Mouse (Mus musculus) lung, postnatal 4 days (tissue): ENCODE results near the gene Krtap19-1.

Experiments used
- DNase-seq, 2 experiments: peaks; one replicate each; pipeline ENCODE4 v3.0.0; 2021

The Krtap19-1 gene

DNA sequence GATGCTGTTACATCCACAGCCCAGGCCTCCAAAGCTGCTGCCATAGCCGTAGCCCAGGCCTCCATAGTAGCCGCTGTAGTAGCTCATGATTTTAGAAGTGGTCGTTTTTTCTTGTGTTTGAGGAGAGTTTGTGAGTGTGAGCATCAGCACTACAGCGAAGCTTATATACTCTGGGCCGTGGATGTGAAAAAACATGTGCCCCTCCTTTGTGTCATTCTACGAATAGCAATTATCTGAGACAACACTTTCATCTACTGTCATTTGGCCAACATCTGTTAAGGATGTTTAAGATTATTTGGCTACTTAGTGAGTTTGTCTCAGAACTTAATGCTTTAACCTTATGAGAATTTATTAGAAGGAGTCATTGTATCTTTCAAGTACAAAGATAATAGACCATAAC, at the start of gene Krtap19-1:
Krtap19-1 (minus strand) TSS at position 101 of the 400 bp plus-strand sequence.
- no peak for DNase-seq

DNA sequence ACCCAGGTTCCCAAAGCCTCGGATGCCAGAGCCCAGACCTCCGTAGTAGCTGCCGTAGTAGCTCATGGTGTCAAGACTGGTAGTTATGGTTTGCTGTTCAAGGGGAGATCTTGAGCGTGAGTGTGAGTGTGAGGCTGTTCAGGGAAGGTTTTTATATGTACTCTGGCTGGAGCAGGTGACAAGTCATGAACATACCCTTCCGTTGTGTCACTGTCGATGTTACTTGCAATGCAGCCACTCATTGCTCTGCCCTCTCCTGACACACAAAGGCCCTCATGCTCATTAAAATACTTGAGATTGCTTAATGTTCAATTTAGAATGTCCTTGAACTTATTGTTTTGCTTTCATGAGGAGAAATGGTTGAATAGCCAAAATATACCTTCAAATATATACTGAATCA, 27.1 kb upstream of the Krtap19-1 start, which contains the start of gene Krtap19-5:
Krtap19-5 (minus strand) TSS at position 101 of the 400 bp plus-strand sequence.
- DNase-seq: no peak

DNA sequence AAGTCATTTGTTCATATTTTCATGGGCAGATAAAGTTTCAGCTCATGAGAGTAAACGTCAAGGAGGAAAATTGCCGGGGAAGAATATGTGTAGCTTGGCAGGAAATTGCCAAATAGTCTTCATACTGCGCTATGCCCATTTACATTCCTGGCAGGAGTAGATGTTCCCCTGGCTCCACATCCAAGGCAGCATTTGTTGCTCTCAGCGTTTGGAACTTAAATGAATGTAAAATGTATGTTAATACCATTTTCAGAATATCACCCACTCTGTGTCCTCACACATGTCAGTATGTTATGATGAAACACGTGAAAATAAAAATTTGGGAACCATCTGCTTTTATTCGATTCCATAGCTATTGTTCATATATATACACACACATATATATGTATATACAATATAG, 17.7 kb upstream of the Krtap19-1 start:
- DNase-seq: no peak

- DNase-seq: no peak
Measured at GRCm38 (mm10) chr16:88884989-88885388, 15.8 kb upstream of the Krtap19-1 start, which contains the start of gene Krtap19-4. Gene Krtap19-4 (minus strand): TSS chr16:88885089.

DNA sequence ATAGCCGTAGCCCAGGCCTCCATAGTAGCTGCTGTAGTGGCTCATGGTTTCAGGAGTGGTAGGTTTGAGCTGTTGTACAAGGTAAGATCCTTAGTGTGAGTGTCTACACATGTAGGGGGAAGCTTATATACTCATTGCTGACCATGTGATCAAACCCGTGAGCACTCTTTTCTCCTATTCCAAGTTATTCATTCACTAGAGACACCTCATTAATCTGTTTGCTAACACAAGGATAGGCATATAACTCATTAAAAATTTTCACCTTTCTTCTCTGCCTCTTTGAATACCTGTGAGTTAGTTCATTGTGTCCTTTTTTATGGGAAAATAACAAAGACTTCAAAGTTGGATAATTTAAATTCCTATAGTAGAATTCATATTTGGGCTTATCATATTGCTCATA, 8.7 kb upstream of the Krtap19-1 start, which contains the start of gene Krtap19-3:
Krtap19-3 (minus strand) TSS at position 101 of the 400 bp plus-strand sequence.
- DNase-seq: no peak

GRCm38 (mm10) chr16:88874169-88874568, 5.0 kb upstream of the Krtap19-1 start, which contains the start of gene Krtap19-2:
Gene Krtap19-2 (minus strand): TSS chr16:88874269.
- DNase-seq: no peak

DNA sequence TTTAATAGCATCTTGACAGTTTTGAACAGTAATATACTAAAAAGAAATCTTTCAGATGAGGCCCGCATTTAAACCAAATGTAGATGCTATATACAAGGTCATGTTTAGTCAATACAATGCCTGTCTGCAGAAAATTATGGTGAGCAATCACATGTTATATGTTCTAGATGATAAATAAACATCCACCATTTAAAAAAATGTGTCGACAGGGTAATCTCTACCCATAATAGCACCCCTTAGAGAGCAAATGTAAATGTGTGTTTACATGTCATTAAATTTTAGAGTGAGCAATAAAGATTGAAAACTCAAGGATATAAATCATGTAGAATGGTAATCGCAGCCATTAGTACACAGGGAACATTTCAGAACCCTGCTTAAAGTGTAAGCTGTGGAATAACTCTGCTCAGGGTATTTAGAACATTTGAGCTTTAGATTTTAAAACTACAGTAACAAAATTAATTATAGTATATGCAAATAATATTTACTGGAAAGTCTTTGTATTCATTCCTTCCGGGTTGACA, 4.3 kb downstream of the Krtap19-1 start:
- no peak for DNase-seq

DNA sequence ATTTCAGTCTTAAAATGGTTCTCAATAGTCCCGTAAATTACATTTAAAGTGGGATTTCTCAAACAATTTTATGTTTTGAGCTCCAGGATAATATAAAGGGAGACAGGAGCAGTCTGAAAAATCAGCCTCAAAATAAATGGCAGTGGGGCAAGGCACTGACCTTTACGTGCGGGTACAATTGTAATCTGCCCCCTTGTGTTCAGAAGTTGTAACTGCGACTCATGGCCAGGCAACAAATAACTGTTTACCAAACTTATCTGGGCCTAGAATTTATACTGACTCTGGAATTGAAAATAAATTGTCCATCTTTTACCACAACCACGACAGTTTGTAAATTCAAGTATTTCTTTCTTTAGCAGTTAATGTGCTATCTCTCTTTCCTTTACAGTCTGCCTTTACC, 17.8 kb downstream of the Krtap19-1 start:
- DNase-seq: no peak

DNA sequence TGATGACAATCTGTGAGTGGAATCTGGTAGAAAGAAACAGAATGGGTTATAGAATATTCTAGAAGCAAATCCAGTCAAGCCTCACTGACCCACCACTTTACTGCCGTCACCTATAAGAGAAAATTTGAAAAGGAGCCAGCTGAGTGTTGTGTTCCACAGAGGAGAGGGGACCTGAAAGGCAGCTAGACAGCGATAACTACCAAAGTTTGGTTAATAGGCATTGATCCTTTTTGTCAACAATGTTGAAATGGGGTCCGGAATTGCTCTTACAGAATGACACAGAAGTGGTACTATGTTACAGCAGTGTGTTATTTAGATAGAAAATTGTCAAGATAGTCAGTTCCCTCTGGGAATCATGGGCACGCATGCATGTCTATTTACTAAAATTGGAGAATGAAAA, 20.7 kb downstream of the Krtap19-1 start:
- no peak for DNase-seq

DNA sequence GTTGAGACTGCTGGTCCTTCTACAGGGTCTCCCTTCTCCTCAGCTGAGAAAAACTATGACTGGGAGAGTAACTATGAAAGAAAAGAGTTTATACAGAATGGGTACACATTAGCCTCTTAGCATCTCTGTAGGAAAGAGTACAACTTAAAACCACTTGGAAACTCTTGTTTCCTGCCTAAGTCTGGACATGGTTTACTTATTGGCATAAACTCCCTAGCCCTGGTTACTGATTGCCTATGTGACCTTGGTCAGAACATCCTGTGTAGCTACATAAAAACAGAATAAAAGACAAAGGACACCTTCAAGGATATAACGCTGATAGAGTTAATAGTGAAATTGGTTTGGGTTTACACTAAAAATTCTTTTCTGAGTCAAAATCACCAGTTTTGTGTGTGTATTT, 21.8 kb downstream of the Krtap19-1 start:
- no peak for DNase-seq

- no peak for DNase-seq
Measured at GRCm38 (mm10) chr16:88826978-88827377, 42.2 kb downstream of the Krtap19-1 start.

DNA sequence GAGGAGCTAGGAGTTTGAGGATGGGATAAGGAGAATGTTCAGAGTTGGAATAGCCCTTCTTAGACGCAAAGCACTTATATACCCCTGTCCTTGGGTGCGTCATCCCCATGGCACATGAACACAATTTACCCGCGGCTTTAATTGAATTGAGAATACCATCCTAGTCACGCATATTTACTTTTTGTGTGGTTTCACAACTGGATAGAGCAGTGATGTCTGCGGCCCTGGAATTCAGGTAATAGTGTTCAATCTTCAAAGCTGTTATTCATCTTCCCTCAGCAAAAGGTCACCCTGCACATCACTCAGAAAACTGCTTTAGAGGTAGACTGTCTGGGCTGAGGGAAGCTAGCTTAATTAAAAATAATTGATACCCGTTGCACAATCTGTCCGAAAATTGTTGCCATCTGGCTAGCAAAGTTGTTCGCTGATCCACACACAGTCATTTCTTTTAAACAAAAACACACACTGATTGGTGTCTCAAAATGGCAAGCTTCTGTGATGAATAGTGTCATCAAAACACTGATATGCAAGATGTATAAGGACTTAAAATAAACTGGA, 43.0 kb downstream of the Krtap19-1 start, which contains the start of gene Krtap14:
Krtap14 (minus strand) TSS at position 51 of the 558 bp plus-strand sequence.
- DNase-seq: no peak

DNA sequence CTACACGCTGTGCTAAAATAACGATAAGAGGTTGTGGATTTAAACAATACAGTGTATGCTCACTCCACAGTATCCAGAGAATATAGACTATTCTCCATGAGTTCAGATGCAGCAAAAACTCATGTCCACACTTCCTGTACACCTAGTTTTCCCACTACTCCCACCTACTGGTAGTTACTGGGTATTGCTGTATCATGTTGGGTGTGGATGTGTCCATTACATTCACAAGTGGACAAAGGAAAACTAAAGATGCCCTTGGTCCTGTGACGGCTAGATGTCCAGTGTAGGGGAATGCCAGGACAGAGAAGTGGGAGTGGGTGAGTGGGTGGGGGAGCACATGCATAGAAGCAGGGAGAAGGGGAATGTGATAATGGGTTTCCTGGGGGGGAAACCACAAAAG, 45.5 kb downstream of the Krtap19-1 start:
- DNase-seq: no peak

DNA sequence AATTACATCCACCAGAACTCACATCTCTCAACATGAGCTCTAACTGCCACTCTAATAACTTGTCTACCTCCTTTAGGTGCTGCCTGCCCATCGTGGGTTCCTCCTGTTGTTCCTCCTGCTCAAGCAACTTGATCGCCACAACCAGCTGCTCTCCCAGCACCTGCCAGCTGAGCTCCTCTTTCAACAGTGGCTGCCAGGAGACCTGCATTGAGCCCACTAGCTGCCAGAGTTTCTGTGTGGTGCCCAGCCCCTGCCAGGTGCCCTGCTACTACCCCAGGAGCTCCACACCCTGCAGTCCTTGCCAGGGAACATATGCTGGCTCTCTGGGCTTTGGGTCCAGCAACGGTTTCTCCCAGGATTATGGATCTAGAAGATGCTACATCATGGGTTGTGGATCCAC, 49.1 kb downstream of the Krtap19-1 start, which contains the start of gene Krtap15:
Krtap15 (plus strand) TSS at position 150 of the 400 bp plus-strand sequence.
- DNase-seq: no peak
